Mouse (Mus musculus) CH12.LX (cell line): ENCODE measurements around the gene Dhx37. TPM values are rescaled to one million over a fixed set of nuclear protein-coding genes. Genes with fewer than 3 reads are reported as not detected.

Source experiments
- DNase-seq: peaks from one replicate; pipeline ENCODE4 v3.0.0-alpha.2; 2013; ENCODE audit errors: extremely low read depth
- H3K27ac ChIP-seq: 2 replicates; pipeline ENCODE4 v1.5.1; 2012; ENCODE audit warnings: low read depth, mild to moderate bottlenecking, control low read depth, moderate library complexity; ENCODE audit not compliant: insufficient read depth
- H3K27me3 ChIP-seq: replicated peaks from 2 replicates; pipeline ENCODE3; 2012; ENCODE audit warnings: inconsistent platforms
- H3K36me3 ChIP-seq, 2 experiments: replicated peaks in 1 of 2; 2 replicates each; pipeline versions ENCODE3 to v1.6.1; 2012; ENCODE audit warnings: inconsistent platforms in 1 of 2, low read length in 1 of 2, mild to moderate bottlenecking in 1 of 2, mixed read lengths in 1 of 2, moderate library complexity in 1 of 2; ENCODE audit not compliant: control insufficient read depth in 1 of 2, insufficient read depth in 1 of 2
- H3K4me1 ChIP-seq, 2 experiments: 2 replicates each; pipeline ENCODE4 v1.6.1; 2012; ENCODE audit warnings: inconsistent platforms in 1 of 2, moderate library complexity in 1 of 2; ENCODE audit not compliant: insufficient read depth in 2 of 2, control insufficient read depth in 1 of 2
- H3K4me2 ChIP-seq: 2 replicates; pipeline ENCODE4 v1.6.1; 2012; ENCODE audit warnings: low read depth, mild to moderate bottlenecking, control low read depth; ENCODE audit not compliant: poor library complexity, insufficient read depth, severe bottlenecking
- H3K4me3 ChIP-seq, 3 experiments: fragments of 150-350 bp in 1 of 3; sonication (generic) in 1 of 3; replicated peaks in 1 of 3; 2 replicates each; pipeline versions ENCODE3 to v1.5.1; 2011 to 2012; ENCODE audit warnings: low read depth in 2 of 3, low read length in 2 of 3, mild to moderate bottlenecking in 2 of 3, moderate library complexity in 2 of 3, control low read depth in 1 of 3, improper control_type of control experiment in 1 of 3, inconsistent platforms in 1 of 3, mixed read lengths in 1 of 3; ENCODE audit not compliant: poor library complexity in 1 of 3
- H3K79me2 ChIP-seq: replicated peaks from 2 replicates; pipeline ENCODE4 v1.6.1; 2012; ENCODE audit warnings: mild to moderate bottlenecking, moderate library complexity; ENCODE audit not compliant: control insufficient read depth, poor library complexity, insufficient read depth, severe bottlenecking; ENCODE audit errors: extremely low read depth
- H3K9ac ChIP-seq: 2 replicates; pipeline ENCODE4 v1.6.1; 2012; ENCODE audit warnings: low read depth, mild to moderate bottlenecking, control low read depth, moderate library complexity; ENCODE audit not compliant: insufficient read depth
- H3K9me3 ChIP-seq: replicated peaks from 2 replicates; pipeline ENCODE3; 2012; ENCODE audit warnings: low read length, inconsistent platforms, mixed read lengths
- BHLHE40 ChIP-seq: IDR thresholded peaks from 2 replicates; pipeline ENCODE4 v1.6.1; 2011; ENCODE audit warnings: mild to moderate bottlenecking, low read depth, low read length, improper control_type of control experiment
- CHD1 ChIP-seq: IDR thresholded peaks from 2 replicates; pipeline ENCODE4 v1.6.1; 2012; ENCODE audit warnings: low read depth, low read length, improper control_type of control experiment, inconsistent platforms
- E2F4 ChIP-seq: IDR thresholded peaks from 2 replicates; pipeline ENCODE4 v1.6.1; 2011; ENCODE audit warnings: low read depth, low read length, improper control_type of control experiment; ENCODE audit not compliant: insufficient replicate concordance
- ELF1 ChIP-seq: IDR thresholded peaks from 2 replicates; pipeline ENCODE4 v1.6.1; 2014; ENCODE audit warnings: low read depth, mild to moderate bottlenecking, inconsistent platforms, low read length, improper control_type of control experiment
- ETS1 ChIP-seq: conservative IDR thresholded peaks from 2 replicates; pipeline ENCODE4 v1.6.1; 2012; ENCODE audit warnings: low read depth, mild to moderate bottlenecking, inconsistent platforms, low read length, improper control_type of control experiment, moderate library complexity
- MAX ChIP-seq: IDR thresholded peaks from 2 replicates; pipeline ENCODE4 v1.6.1; 2011; ENCODE audit warnings: low read length, improper control_type of control experiment
- MAZ ChIP-seq: IDR thresholded peaks from 2 replicates; pipeline ENCODE4 v1.6.1; 2012; ENCODE audit warnings: low read depth, mild to moderate bottlenecking, inconsistent platforms, low read length, improper control_type of control experiment, moderate library complexity
- MEF2A ChIP-seq: IDR thresholded peaks from 2 replicates; pipeline ENCODE4 v1.6.1; 2014; ENCODE audit warnings: low read depth, mild to moderate bottlenecking, inconsistent platforms, low read length, improper control_type of control experiment, borderline replicate concordance
- MXI1 ChIP-seq: IDR thresholded peaks from 2 replicates; pipeline ENCODE4 v1.6.1; 2011; ENCODE audit warnings: mild to moderate bottlenecking, low read depth, low read length, improper control_type of control experiment
- POLR2A ChIP-seq: IDR thresholded peaks from 2 replicates; pipeline ENCODE4 v1.6.1; 2011; ENCODE audit warnings: low read depth, mild to moderate bottlenecking, improper control_type of control experiment, low read length
- POLR2AphosphoS2 ChIP-seq: IDR thresholded peaks from 2 replicates; pipeline ENCODE4 v1.6.1; 2011; ENCODE audit warnings: low read depth, low read length, improper control_type of control experiment
- RAD21 ChIP-seq: IDR thresholded peaks from 2 replicates; pipeline ENCODE4 v1.6.1; 2011; ENCODE audit warnings: low read depth, mild to moderate bottlenecking, low read length, improper control_type of control experiment, moderate library complexity
- RCOR1 ChIP-seq: conservative IDR thresholded peaks from 2 replicates; pipeline ENCODE4 v1.6.1; 2012; ENCODE audit warnings: low read depth, mild to moderate bottlenecking, inconsistent platforms, low read length, improper control_type of control experiment
- SIN3A ChIP-seq: IDR thresholded peaks from 2 replicates; pipeline ENCODE4 v1.6.1; 2012; ENCODE audit warnings: low read length, improper control_type of control experiment, inconsistent platforms
- SMC3 ChIP-seq: IDR thresholded peaks from 2 replicates; pipeline ENCODE4 v1.6.1; 2011; ENCODE audit warnings: low read depth, low read length, improper control_type of control experiment
- TCF12 ChIP-seq: IDR thresholded peaks from 2 replicates; pipeline ENCODE4 v1.6.1; 2014; ENCODE audit warnings: low read depth, mild to moderate bottlenecking, inconsistent platforms, low read length, improper control_type of control experiment
- UBTF ChIP-seq: IDR thresholded peaks from 2 replicates; pipeline ENCODE4 v1.6.1; 2012; ENCODE audit warnings: low read depth, mild to moderate bottlenecking, inconsistent platforms, low read length, improper control_type of control experiment, moderate library complexity
- USF2 ChIP-seq: conservative IDR thresholded peaks from 2 replicates; pipeline ENCODE4 v1.6.1; 2011; ENCODE audit warnings: low read depth, low read length, improper control_type of control experiment
- ZNF384 ChIP-seq: IDR thresholded peaks from 2 replicates; pipeline ENCODE4 v1.6.1; 2012; ENCODE audit warnings: low read depth, low read length, improper control_type of control experiment, inconsistent platforms
- dilution Hi-C: fragments of 300-500 bp; cut with MboI; formaldehyde crosslinking; loops from 2 replicates; pipeline ENCODE4 v1.14.3; 2020; ENCODE audit warnings: low sequenced_read_pairs; ENCODE audit not compliant: extremely low pct_unique_long_range_greater_than_20kb, extremely low pct_ligation_motif_present
- in situ Hi-C: fragments of 300-500 bp; cut with MboI; formaldehyde crosslinking; loops from 3 replicates; pipeline ENCODE4 v1.14.3; 2019; ENCODE audit warnings: low sequenced_read_pairs, low pct_ligation_motif_present, low pct_unique_long_range_greater_than_20kb, mixed read lengths
- polyA plus RNA-seq: library from polyadenylated mRNA; unstranded; fragments of >175 nt; gene quantifications from 2 replicates; pipeline ENCODE4 v1.2.1, GENCODE M21; 2012; ENCODE audit warnings: low read depth; ENCODE audit not compliant: insufficient read length
- total RNA-seq, 2 experiments: library from RNA; depleted of rRNA; stranded (reverse); fragments of 300-350 nt in 1 of 2; fragments of >200 nt in 1 of 2; gene quantifications; 2 replicates each; pipeline ENCODE4 v1.2.3; 2012 to 2014

The Dhx37 gene
- total and polyA plus RNA-seq, 3 experiments, result 21.0 to 36.9 (median 26.0) TPM

DNA sequence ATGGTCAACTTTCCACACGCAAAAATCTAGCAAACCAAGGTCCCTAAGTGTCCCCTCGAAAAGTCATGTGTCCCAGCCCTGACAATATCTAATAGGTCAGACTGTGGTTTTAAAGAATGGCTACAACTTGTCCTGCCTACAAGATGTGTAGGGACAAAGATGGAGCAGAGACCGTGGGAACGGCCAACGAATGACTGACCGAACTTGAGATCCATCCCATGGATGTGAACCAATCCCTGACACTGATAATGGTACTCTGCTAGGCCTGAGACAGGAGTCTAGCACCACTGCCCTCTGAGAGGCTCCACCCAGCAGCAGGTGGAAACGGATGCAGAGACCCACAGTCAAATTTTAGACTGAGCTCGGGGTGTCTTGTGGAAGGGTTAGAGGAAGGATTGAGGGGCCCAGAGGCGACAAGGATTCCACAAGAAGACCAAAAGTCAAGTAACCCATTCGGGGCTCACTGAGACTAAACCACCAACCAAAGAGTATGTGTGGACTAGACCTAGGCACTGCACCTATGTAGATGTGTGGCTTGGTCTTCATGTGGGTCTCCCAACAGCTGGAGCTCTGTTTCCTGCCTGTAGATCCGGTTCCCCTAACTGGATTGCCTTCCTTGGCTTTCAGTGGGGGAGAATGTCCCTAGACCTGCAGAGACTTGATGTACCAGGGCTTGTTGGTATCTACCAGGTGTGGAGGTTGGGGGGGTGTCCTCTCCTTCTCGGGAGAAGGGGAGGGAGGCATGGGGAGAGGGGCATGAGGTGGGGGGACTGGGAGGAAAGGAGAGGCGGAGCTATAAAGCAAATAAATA, 26.7 kb downstream of the Dhx37 start:
- Histone ChIP-seq H3K4me1 (peaks cover 3 to 22% of the 10 kb centered on the region in 2 experiments; a peak in 3 of 4 replicates), H3K27ac (peak overlapping the region; percentile 85), H3K27me3 (no peaks in the 10 kb centered on the region), H3K9ac (peak overlapping the region; percentile 51; the same call in 1 of the 2 replicates), H3K4me3 (peak overlapping the region; percentile 57 to 72 (median 72)), H3K4me2 (peak overlapping the region; percentile 55), H3K79me2 (no peaks in the 10 kb centered on the region), H3K36me3 (peaks cover 0 to 2% of the 10 kb centered on the region in 2 experiments), H3K9me3 (no peaks in the 10 kb centered on the region)
- TF ChIP-seq SIN3A (peak; percentile 19; the same call in 1 of the 2 replicates), MAX (no peak), POLR2AphosphoS2 (no peak), MXI1 (no peak), MEF2A (no peak), ELF1 (no peak; the same call in 1 of the 2 replicates), ETS1 (peak; percentile 15; the same call in 1 of the 2 replicates), UBTF (no peak), POLR2A (no peak), USF2 (no peak), SMC3 (no peak), RCOR1 (no peak), ZNF384 (no peak), E2F4 (no peak), MAZ (no peak), RAD21 (no peak), CHD1 (peak; percentile 43; the same call in 1 of the 2 replicates)
- in situ Hi-C loops (no loop called here), dilution Hi-C loops (no loop called here)
- no peak for DNase-seq

DNA sequence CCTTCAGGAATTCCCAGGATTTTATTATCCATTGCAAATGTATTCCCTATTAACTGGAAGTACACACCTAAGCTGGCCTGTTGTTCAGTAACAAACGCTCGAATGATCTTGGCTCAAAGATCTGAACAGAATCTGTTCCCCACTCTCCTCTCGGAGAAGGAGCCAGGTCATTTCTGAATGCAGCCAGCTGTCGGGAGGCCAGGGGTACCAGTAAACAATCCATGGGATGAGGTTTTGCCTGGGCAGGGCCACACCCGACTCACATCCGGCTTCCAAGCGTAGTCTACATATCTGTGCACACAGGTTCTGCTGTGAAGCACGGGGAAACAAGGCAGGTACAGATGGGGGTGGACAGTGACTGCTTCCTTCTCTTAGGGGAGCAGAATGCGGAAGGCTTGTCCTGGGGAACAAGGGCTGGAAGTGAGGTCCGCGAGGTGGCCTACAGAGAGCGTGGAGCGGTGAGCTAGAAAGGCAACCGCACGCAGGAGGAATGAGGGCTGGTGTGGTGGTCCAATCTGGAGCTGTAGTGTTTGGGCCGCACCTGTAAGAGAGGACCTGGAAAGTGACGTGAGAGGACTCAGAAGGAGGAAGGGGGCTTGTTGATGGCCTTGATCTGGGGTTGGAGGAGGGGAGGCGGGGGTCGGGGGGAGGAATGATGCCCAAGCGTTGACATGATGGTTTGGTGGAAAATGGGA, 27.5 kb downstream of the Dhx37 start:
- dilution Hi-C loops (no loop called here), in situ Hi-C loops (no loop called here)
- Histone ChIP-seq H3K27me3 (no peaks in the 10 kb centered on the region), H3K79me2 (no peaks in the 10 kb centered on the region), H3K4me3 (peak overlapping the region; percentile 57 to 72 (median 72)), H3K36me3 (no peaks in the 10 kb centered on the region), H3K4me2 (peak overlapping the region; percentile 55), H3K27ac (peak overlapping the region; percentile 85), H3K9me3 (no peaks in the 10 kb centered on the region), H3K9ac (peak overlapping the region; percentile 51), H3K4me1 (peaks cover 3 to 22% of the 10 kb centered on the region in 2 experiments; a peak in 3 of 4 replicates)
- no peak; the same call in 1 of the 2 replicates for TF ChIP-seq ETS1
- peak; percentile 62; the same call in 1 of the 2 replicates for TF ChIP-seq ELF1
- peak; percentile 15; the same call in 1 of the 2 replicates for TF ChIP-seq BHLHE40
- TF ChIP-seq SMC3, result no peak
- no peak; the same call in 1 of the 2 replicates for TF ChIP-seq UBTF
- peak; percentile 89 for TF ChIP-seq SIN3A
- 0 out of 2 replicates have a peak, but pooled peaks have one; percentile 24 for TF ChIP-seq TCF12
- TF ChIP-seq MAZ, result peak; percentile 40; the same call in 1 of the 2 replicates
- peak; percentile 57 for DNase-seq
